Mouse (Mus musculus) testis, adult 2 months (tissue): ENCODE measurements at regions not wholly inside any gene's neighbourhood (a gene's known extent, or its start where the extent isn't known, plus 50 kb on each side); places are given as distances from the start of the nearest gene placed in this dataset.

Experiments
- CTCF ChIP-seq: fragments of 200-500 bp; IDR thresholded peaks from 2 replicates; pipeline ENCODE4 v1.5.1; 2012; ENCODE audit warnings: low read depth, mild to moderate bottlenecking, inconsistent platforms, low read length, moderate library complexity; ENCODE audit not compliant: control insufficient read depth, insufficient read depth, insufficient replicate concordance
- POLR2A ChIP-seq: fragments of 200-500 bp; IDR thresholded peaks from 2 replicates; pipeline ENCODE4 v1.6.1; 2012; ENCODE audit warnings: low read depth, mild to moderate bottlenecking, inconsistent platforms, low read length, moderate library complexity; ENCODE audit not compliant: control insufficient read depth

GRCm38 (mm10) chr5:120368797-120369196 lies 62.7 kb upstream of the Lhx5 start:
- TF ChIP-seq POLR2A: no peak
- TF ChIP-seq CTCF: no peak
